9 mouse cellular contexts compared by ENCODE assay signal in genomic region chr5:115730314-115730713, GRCm38 (mm10). TPM values are rescaled to one million over a fixed set of nuclear protein-coding genes. Genes with fewer than 3 reads are reported as not detected.
DNase-seq lines count a peak whose midpoint lies in the region; ATAC-seq and TF ChIP-seq lines count a peak whose summit lies in the region.
"Had no signal": no experiment of that assay in that cellular context is flagged by ENCODE, and none has a peak within 500 bp of the region (broad histone marks: within the 10 kb centered on the region; RNA-seq: fewer than 3 reads in every experiment).

No protein-coding gene starts in this region.

- H3K4me2 ChIP-seq in forebrain, postnatal 0 days (ENCODE audit: low read depth), result peak overlapping the region; percentile 72

- TF ChIP-seq POLR2A in heart, adult 2 months (IDR thresholded peaks at IDR 0.05; ENCODE audit: insufficient read depth, low read depth, low read length), result no peak

- WGBS in heart, adult 2 months, result 67% methylated on average over 5 of the region's 5 CpGs
- 63% methylated on average over 5 of the region's 5 CpGs for WGBS in forebrain, postnatal 0 days
- WGBS in midbrain, embryonic 10.5 days, result 66% methylated on average over 5 of the region's 5 CpGs

- TF ChIP-seq EP300 in heart, adult 2 months (IDR thresholded peaks at IDR 0.05; ENCODE audit: insufficient read depth, low read depth, low read length), result no peak

- no peak for ATAC-seq in forebrain, postnatal 0 days

- TF ChIP-seq CTCF in heart, adult 2 months (IDR thresholded peaks at IDR 0.05), result no peak
- no peak for TF ChIP-seq CTCF in E14TG2a.4 (conservative IDR thresholded peaks at IDR 0.05; ENCODE audit: low read length)
- no peak for TF ChIP-seq CTCF in forebrain, postnatal 0 days (IDR thresholded peaks at IDR 0.05; ENCODE audit: low read depth)

- peaks cover 13% of the 10 kb centered on the region for H3K27me3 ChIP-seq in heart, adult 2 months (ENCODE audit: control insufficient read depth, insufficient read depth, low read length)
- H3K27me3 ChIP-seq in E14TG2a.4 (ENCODE audit: insufficient read depth, low read length), result peaks cover 25% of the 10 kb centered on the region
- no peaks in the 10 kb centered on the region for H3K27me3 ChIP-seq in forebrain, postnatal 0 days (ENCODE audit: insufficient read depth, low read length)
- peaks cover 32% of the 10 kb centered on the region for H3K27me3 ChIP-seq in midbrain, embryonic 10.5 days (ENCODE audit: low read depth, poor library complexity, severe bottlenecking)

- no peaks in the 10 kb centered on the region for H3K9me3 ChIP-seq in E14TG2a.4 (ENCODE audit: low read length)
- no peaks in the 10 kb centered on the region for H3K9me3 ChIP-seq in forebrain, postnatal 0 days (ENCODE audit: low read length)
- H3K9me3 ChIP-seq in midbrain, embryonic 10.5 days (replicated peaks), result no peaks in the 10 kb centered on the region
- H3K9me3 ChIP-seq: limb, embryonic 15.5 days had no signal

- no peaks in the 10 kb centered on the region for H3K36me3 ChIP-seq in heart, adult 2 months (ENCODE audit: control insufficient read depth, insufficient read depth, low read length)
- peaks cover 7% of the 10 kb centered on the region; the same call in 1 of the 2 replicates for H3K36me3 ChIP-seq in E14TG2a.4 (ENCODE audit: insufficient read depth, low read length)
- no peaks in the 10 kb centered on the region for H3K36me3 ChIP-seq in forebrain, postnatal 0 days (ENCODE audit: insufficient read depth)
- no peaks in the 10 kb centered on the region for H3K36me3 ChIP-seq in midbrain, embryonic 10.5 days
- H3K36me3 ChIP-seq: limb, embryonic 15.5 days had no signal

- intact Hi-C loops in heart, adult 2 months (cut with DNase I), result loop anchor here (5.0 kb wide), 1 partner anchor 78 kb away; no protein-coding TSS in a partner anchor

- peak; percentile 67 for DNase-seq in heart, adult 11 months
- DNase-seq in heart, adult 2 months, result no peak
- DNase-seq in forebrain, postnatal 0 days, result no peak
- DNase-seq in midbrain, embryonic 10.5 days (ENCODE audit: low spot score), result no peak
- no peak for DNase-seq in frontal cortex, postnatal 36 days (ENCODE audit: low spot score in 2 of 2)
- no peak for DNase-seq in MN1 (ENCODE audit: low spot score)
- no peak for DNase-seq in c-Kit-positive CD71-positive TER-119-positive erythroid progenitor cells, embryonic 14.5 days (ENCODE audit: low spot score)

- H3K4me1 ChIP-seq in heart, adult 2 months (ENCODE audit: control insufficient read depth, insufficient read depth, low read length), result no peaks in the 10 kb centered on the region; the same call in 1 of the 2 replicates
- H3K4me1 ChIP-seq in E14TG2a.4 (replicated peaks; ENCODE audit: low read depth, low read length), result peaks cover 34% of the 10 kb centered on the region
- peaks cover 9% of the 10 kb centered on the region; the same call in 1 of the 2 replicates for H3K4me1 ChIP-seq in forebrain, postnatal 0 days (ENCODE audit: insufficient read depth)
- H3K4me1 ChIP-seq in midbrain, embryonic 10.5 days, result peaks cover 19% of the 10 kb centered on the region

- no peak overlapping the region for H3K4me3 ChIP-seq in heart, adult 2 months
- H3K4me3 ChIP-seq in E14TG2a.4 (replicated peaks; ENCODE audit: low read length), result peak overlapping the region; percentile 91
- peak overlapping the region; percentile 75 for H3K4me3 ChIP-seq in forebrain, postnatal 0 days (ENCODE audit: low read depth, low read length)
- peak overlapping the region; percentile 73 for H3K4me3 ChIP-seq in midbrain, embryonic 10.5 days

- no peaks in the 10 kb centered on the region for H3K79me2 ChIP-seq in heart, adult 2 months (replicated peaks; ENCODE audit: control insufficient read depth, insufficient read depth, low read length)

- no peak overlapping the region for H3K27ac ChIP-seq in heart, adult 2 months
- H3K27ac ChIP-seq in forebrain, postnatal 0 days (ENCODE audit: low read depth, low read length), result no peak overlapping the region
- no peak overlapping the region for H3K27ac ChIP-seq in midbrain, embryonic 10.5 days (replicated peaks)
- H3K27ac ChIP-seq: limb, embryonic 15.5 days had no signal

- no peak overlapping the region for H3K9ac ChIP-seq in heart, adult 2 months (ENCODE audit: low read depth, low read length)
- 0 out of 2 replicates have a peak overlapping the region, but pooled peaks have one; percentile 81 for H3K9ac ChIP-seq in forebrain, postnatal 0 days
- H3K9ac ChIP-seq: limb, embryonic 15.5 days had no signal

RNA-seq across cellular contexts. Expression of gene Bicdl1, which starts 1.1 kb away (rescaled TPM):
- 1 to 10 TPM; 4.6 to 6.1 TPM for total RNA-seq in heart, adult 2 months (2021)
- polyA plus RNA-seq in heart, adult 2 months (2012; rRNA removed), result 10.1 and 10.4 TPM in 2 replicates
- total RNA-seq in forebrain, postnatal 0 days (2014; rRNA removed), result 183 and 184 TPM in 2 replicates
- 21.6 and 27.6 TPM in 2 replicates for polyA plus RNA-seq in forebrain, postnatal 0 days (2015; fragmentation: Nextera tagmentation; extraction: Ambion mirVana)
- polyA plus RNA-seq in midbrain, embryonic 10.5 days (2016; fragmentation: Nextera tagmentation; extraction: Ambion mirVana), result 12.1 and 16.2 TPM in 2 replicates
